Mouse (Mus musculus): ENCODE measurements around the gene Hmcn1.

DNA sequence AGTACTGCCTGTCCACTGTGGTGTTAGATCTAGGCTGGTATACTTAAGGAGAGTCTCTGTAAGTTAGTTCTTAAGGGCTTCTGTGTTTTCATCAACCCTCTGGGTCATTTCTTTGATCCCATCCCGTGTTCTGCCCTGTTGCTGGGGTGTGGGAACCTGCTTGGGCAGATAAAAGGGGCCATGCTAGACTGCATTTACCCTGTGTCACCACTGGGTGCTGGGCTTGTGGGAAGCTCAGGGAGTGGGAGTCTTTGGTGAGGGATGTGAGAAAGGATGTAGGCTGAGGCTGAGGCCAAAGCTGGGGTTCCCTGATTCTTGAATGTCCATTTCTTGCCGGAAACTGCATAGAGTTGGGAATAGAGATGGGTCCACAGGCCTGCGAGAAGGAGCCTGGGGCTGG lies 436.6 kb downstream of the Hmcn1 start:
- TF ChIP-seq CTCF (IDR thresholded peaks at IDR 0.05; ENCODE audit: low read depth, low read length): no peak
- no peak for TF ChIP-seq POLR2A (IDR thresholded peaks at IDR 0.05; ENCODE audit: extremely low read depth, insufficient read depth, low read length)
